Mouse (Mus musculus): ENCODE measurements around the gene Ly86.

Gene Ly86

DNA sequence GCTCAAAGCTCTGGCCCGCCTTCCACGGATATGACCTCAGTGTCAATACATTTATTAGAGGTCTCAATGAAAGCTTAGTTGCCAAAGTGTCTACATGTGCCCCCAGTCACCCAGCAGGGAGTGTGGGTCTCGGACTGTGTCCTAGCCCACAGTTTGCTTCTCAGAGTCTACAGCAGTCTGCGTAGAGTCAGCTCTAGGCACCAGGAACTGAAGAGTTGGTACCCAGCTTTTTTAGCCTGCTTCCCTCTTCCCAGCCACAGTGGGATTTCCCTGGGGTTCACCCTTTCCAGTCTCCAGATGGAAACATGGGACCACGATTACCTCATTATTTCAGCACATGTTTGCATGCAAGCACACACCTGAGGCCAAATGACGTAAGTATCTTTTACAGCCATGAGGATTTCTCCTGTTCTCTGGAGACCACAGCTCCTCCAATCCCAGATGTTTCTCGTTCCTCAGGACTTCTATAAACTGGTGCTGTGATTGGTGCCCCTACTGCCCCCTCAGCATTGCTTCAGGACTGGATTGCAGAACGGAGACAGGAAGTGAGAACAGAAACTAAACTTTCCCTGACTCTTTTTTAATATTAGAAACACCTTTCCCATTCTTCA is 84.8 kb downstream of the Ly86 start:
- in situ Hi-C loops (cut with MboI, MseI), result no loop called here

- in situ Hi-C loops (cut with MboI, MseI), result no loop called here
Measured at GRCm38 (mm10) chr13:37431707-37432106, 86.7 kb downstream of the Ly86 start.

- in situ Hi-C loops (cut with MboI, MseI), result no loop called here
Measured at GRCm38 (mm10) chr13:37432653-37433052, 87.6 kb downstream of the Ly86 start.

DNA sequence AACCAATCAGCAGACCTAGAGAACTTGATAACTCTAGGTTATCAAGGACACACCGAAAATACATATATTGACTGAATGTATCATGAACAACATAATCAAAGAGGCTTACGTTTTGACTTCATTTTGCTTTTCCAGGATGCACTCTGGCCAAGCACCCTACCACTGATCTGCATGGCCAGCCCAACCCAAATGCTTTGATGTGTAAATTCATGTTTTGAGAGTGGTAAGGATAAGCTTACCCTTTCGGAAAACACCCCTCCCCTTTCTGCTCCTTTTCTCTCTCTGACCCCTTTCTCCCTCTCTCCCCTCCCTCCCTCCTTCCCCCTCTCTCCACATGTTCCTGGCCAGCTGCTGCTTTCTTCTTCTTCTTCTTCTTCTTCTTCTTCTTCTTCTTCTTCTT is 88.1 kb downstream of the Ly86 start:
- in situ Hi-C loops (cut with MboI, MseI), result no loop called here

GRCm38 (mm10) chr13:37433730-37434129 is 88.7 kb downstream of the Ly86 start:
- in situ Hi-C loops (cut with MboI, MseI), result no loop called here

- in situ Hi-C loops (cut with MboI, MseI), result no loop called here
Measured at GRCm38 (mm10) chr13:37434137-37434772, 89.2 kb downstream of the Ly86 start.

DNA sequence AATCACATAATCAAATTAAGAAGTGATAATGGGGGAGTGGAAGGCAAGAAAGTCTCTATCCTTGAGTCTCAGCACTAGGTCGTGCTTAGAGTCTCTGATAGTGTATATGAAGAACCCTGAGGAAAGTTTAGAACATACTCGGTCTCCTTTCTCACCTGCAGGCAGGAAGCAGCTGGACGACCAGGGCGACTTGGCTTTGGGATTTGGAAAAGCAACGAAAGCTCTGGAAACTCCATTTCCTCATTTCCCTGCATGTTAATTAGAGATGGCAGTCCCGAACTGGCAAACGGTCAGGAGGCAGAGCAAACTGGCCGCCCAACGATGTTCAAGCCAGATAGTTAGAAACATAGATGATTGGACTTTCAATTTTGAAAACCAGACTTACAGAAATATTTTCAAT is 89.8 kb downstream of the Ly86 start:
- in situ Hi-C loops (cut with MboI, MseI), result no loop called here

GRCm38 (mm10) chr13:37436267-37437013 is 91.4 kb downstream of the Ly86 start:
- in situ Hi-C loops (cut with MboI, MseI), result no loop called here

DNA sequence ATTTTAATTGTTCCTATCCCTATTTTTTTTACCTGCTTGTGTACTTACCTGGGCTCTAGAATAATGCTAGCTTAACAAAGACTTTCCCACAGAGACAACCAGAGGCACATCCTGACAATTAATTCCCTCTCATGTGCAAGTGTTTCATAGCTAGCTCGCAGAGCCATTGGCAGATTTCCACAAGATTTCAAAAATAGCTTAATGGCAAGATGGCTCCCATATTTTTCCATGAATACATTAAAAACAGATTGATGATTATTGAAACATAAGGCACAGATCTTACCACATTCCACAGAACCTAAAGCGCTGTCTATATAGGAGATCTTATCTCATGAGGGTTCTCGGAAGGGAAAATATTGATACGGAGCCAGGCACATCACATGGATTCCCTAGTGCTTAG is 93.8 kb downstream of the Ly86 start:
- in situ Hi-C loops (cut with MboI, MseI), result no loop called here

GRCm38 (mm10) chr13:37439477-37439876 is 94.5 kb downstream of the Ly86 start:
- in situ Hi-C loops (cut with MboI, MseI), result no loop called here

GRCm38 (mm10) chr13:37439941-37440340 is 94.9 kb downstream of the Ly86 start:
- in situ Hi-C loops (cut with MboI, MseI), result no loop called here

DNA sequence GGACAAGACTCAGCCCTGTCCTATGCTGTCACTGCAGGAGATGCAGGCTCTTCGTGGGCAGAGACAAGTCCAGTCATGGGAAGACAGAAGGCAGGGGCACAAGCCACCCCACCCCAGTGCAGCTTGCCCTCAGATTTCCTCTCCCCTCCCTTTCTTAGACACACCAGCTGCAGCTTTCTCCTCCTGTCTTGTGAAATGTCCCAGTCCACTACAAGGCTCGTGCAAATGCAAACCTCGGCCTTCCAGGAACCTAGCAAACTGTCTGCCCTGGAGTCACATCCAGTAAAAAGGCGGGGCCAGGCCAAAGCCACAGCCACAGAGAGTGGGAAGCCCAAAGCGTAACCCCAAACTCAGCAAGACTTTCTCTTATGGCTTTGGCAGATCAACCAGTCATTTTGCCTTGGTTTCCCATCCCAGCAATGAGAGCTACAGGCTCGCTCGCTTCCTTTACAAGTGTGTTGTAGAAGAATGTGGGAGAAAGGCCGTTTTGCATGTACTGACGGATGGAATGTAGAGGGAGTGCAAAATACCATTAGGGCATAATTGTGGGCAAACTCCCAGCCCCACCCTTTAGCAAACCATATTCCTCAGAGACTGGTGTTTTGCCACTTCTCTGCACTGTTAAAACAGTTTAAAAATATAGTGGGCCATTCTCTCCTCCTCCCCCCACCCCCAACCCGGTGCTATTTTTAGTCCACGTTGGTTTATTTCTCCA is 95.7 kb downstream of the Ly86 start:
- in situ Hi-C loops (cut with MboI, MseI), result no loop called here

DNA sequence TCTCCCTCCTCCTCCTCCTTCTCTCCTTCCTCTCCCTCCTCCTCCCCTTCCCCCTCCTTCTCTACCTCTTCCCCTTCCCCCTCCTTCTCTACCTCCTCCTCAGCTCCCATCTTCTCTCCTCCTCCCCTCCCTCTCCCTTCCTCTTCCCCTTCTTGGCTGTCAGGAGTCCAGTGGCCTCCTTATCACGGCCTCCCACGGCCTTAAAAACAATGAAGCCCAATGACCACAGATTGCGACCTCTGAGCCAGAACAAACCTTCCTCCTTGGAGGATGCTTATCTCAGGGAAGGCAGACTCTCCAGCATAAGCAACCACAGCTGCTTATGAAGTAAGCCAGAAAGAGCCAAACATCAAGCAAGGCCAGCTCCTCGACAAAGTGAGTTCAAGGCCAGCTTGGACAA is 97.0 kb downstream of the Ly86 start:
- in situ Hi-C loops (cut with MboI, MseI), result no loop called here

DNA sequence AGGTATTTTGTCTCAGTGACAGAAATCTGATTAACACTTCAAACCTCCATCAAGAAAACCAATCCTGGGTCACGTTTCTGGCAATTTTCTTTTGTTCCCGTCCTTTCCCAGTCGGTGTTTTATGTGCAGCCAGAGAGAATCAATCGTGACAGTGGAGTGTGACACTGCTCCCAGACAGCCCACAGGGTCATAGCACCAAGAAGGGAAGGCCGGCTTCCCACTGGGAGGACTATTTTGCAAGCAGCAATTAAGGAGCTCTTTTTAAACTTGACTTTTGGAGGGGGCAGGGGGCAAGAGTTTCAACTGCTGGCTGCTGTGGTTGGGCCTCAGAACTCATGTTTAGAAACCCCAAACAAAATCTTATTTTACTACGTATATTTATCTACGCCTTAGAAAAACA is 97.5 kb downstream of the Ly86 start:
- in situ Hi-C loops (cut with MboI, MseI), result no loop called here

- in situ Hi-C loops (cut with MboI, MseI), result no loop called here
Measured at GRCm38 (mm10) chr13:37446699-37447258, 101.8 kb downstream of the Ly86 start.

DNA sequence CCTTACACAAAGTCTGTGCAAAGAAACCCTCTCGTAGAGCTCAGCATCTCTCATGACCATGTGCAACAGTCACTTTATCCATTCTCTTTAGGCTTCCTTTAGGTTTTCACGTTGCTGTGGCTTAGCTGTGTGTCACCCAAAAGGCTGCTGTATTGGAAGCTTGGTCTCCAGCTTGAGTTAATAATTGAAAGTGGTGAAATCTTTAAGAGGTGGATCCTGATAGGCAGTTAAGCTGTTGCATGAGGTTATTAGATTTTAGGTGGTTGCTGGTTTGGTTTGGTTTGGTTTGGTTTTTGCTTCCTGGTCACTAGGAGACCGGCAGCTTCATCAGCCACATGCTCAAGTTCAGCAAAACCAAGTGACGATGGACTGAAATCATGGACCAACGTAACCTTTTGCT is 106.0 kb downstream of the Ly86 start:
- in situ Hi-C loops (cut with MboI, MseI), result loop anchor here (5.0 kb wide), 1 partner anchor 511 kb away; no protein-coding TSS in a partner anchor

DNA sequence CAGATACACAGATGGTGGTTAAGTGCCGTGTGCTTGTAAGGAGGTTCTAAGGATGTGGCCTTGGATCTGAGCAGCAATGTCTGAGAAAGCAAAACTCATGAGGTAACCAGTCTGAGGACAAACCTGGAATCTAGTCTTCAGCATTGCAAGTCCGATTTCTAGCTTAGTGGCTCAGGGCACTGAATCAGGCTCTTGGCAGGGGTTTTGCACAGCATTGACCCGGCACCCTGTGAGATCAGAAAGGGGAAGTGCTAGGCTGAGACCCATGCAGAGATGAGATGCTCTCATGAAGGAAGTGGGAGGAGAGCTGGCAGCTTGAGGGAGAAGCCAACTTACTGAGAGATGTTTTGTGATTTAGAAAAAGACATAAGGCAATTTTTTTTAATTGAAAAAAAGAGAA is 106.5 kb downstream of the Ly86 start:
- in situ Hi-C loops (cut with MboI, MseI), result loop anchor here (5.0 kb wide), 1 partner anchor 511 kb away; no protein-coding TSS in a partner anchor

DNA sequence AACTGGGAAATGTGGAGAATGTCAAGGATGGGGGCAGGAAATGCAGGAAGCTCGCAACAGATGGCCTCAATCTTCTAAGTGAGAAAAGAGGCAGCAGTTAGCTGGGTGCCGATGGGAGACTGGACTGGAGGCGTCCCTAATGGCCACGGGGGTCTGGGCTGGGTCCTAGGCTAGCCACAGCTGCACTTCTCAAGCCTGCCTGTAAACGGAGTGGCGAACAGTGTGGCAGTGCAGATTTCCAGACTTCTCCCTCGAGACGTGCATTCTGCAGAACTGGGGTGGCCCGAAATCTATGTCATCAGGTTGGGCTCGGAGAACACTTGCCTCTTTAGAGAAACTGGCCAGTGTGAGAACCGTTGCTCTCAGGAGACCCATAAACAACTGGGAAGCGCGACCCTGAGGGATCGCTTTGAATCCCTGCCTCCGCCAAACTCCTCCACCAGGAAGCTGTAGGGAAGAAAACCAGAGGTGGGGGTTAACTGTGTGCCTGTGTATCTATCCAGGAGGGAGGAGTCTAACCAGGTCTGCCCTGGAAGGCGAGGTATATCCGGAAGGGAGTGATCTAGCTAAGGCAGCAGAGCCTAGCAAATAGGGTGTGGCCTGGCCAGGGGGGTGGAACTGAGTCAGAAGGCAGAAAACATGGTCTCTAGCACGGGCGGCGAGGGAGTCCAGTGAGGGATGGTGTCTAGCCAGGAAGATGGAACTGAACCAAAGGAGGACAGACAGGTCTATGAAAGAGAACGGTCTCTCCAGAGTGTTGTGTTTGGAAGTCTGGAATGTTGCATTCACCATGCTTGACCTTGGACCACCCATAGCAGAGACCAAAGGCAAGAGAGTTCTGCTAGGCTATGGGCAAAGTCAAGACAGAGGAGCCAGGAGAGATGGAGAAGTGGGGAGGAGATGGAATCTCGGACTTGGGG is 107.3 kb downstream of the Ly86 start:
- in situ Hi-C loops (cut with MboI, MseI), result loop anchor here (5.0 kb wide), 1 partner anchor 510 kb away; no protein-coding TSS in a partner anchor

GRCm38 (mm10) chr13:37453203-37453602 is 108.2 kb downstream of the Ly86 start:
- in situ Hi-C loops (cut with MboI, MseI), result loop anchor here (5.0 kb wide), 1 partner anchor 509 kb away; no protein-coding TSS in a partner anchor

- in situ Hi-C loops (cut with MboI, MseI), result loop anchor here (5.0 kb wide), 1 partner anchor 508 kb away; no protein-coding TSS in a partner anchor
Measured at GRCm38 (mm10) chr13:37454356-37454755, 109.3 kb downstream of the Ly86 start.

DNA sequence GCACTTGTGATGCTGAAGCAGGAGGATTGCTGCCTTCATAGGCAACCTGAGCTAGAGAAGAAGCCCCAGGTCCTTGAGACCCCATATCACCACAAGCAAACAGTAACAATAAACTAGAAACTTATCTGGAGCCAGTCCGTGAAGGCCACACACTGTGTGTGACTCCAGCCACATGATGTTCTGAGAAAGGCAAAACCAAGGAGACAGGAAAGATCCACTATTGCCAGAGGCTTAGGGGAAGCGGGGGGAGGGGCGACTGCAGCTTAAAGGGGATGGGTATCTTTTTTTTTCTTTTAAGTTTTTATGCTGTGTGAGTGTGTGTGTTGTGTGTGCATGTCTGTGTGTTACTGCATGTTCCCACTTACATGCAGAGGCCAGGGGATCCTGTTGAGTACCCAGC is 110.6 kb downstream of the Ly86 start:
- in situ Hi-C loops (cut with MboI, MseI), result no loop called here
